Mouse (Mus musculus) hindlimb bud, embryonic 11.5 days (tissue): ENCODE measurements at regions not wholly inside any gene's neighbourhood (a gene's known extent, or its start where the extent isn't known, plus 50 kb on each side); places are given as distances from the start of the nearest gene placed in this dataset.

Experiments
- DNase-seq: peaks from one replicate; pipeline ENCODE4 v3.0.0-alpha.2; 2012; ENCODE audit warnings: low read depth, low spot score; ENCODE audit errors: extremely low spot score

DNA sequence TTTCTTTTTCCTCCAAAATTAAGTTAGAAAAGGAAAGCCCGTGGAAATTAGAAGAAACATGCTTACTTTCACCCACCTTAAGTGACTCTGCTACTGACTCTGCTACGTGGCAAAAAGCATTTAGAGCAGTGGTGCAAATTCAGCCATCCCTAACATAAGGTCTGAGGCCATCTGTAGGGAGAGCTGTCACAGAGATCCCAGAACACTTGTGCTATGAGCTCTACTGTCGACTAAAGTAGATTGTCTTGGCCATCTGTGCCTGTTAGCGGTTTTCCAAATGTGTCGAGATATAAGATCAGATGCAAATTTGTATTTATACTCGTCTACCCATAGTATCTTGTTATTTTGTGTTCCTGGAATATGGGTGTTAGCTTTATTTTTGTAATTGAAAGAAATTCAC, 52.7 kb upstream of the Robo2 start:
- DNase-seq: no peak

DNA sequence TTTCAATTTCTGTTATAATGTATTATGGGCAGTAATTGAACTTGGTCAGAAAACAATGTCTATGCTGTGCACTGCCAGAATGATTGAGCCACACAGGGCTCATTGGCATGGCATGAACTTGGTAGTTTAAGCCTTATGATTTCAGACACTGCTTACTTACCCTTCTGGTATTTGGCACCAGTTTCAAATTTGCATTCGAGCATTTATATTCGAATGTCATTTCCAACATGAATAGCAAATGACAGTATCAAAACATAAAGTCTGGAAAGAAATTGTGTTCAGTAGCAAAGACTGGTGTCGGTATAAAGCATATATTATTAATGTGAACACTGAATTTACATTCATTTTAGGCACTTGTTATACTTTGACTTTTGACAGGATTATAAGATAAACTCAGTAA, 50.8 kb upstream of the Robo2 start:
- no peak for DNase-seq
